Mouse (Mus musculus): ENCODE measurements around the gene Frmd7.

Gene Frmd7

GRCm38 (mm10) chrX:50942610-50943009, at the start of gene Frmd7:
Gene Frmd7 (minus strand): TSS chrX:50942710.
- no peak for DNase-seq (ENCODE audit: low spot score)

GRCm38 (mm10) chrX:50991324-50991723, 48.8 kb upstream of the Frmd7 start:
- no peak for DNase-seq (ENCODE audit: low spot score)

- DNase-seq (ENCODE audit: low spot score) = no peak
Observed at GRCm38 (mm10) chrX:50989940-50990339, 47.4 kb upstream of the Frmd7 start.

GRCm38 (mm10) chrX:50988581-50988980, 46.1 kb upstream of the Frmd7 start:
- DNase-seq (ENCODE audit: low spot score) = no peak

GRCm38 (mm10) chrX:50978428-50978827, 35.9 kb upstream of the Frmd7 start:
- no peak for DNase-seq (ENCODE audit: low spot score)

GRCm38 (mm10) chrX:50972145-50972544, 29.6 kb upstream of the Frmd7 start:
- DNase-seq (ENCODE audit: low spot score) = no peak

- no peak for DNase-seq (ENCODE audit: low spot score)
Observed at GRCm38 (mm10) chrX:50969907-50970306, 27.4 kb upstream of the Frmd7 start.

GRCm38 (mm10) chrX:50968157-50968932, 25.8 kb upstream of the Frmd7 start:
- peak; percentile 7 for DNase-seq (ENCODE audit: low spot score)

- DNase-seq (ENCODE audit: low spot score) = no peak
Observed at GRCm38 (mm10) chrX:50965157-50965556, 22.6 kb upstream of the Frmd7 start.

- peak; percentile 6 for DNase-seq (ENCODE audit: low spot score)
Observed at GRCm38 (mm10) chrX:50962955-50963354, 20.4 kb upstream of the Frmd7 start.

GRCm38 (mm10) chrX:50948633-50949032, 6.1 kb upstream of the Frmd7 start:
- DNase-seq (ENCODE audit: low spot score) = no peak

GRCm38 (mm10) chrX:50948116-50948515, 5.6 kb upstream of the Frmd7 start:
- no peak for DNase-seq (ENCODE audit: low spot score)

- no peak for DNase-seq (ENCODE audit: low spot score)
Observed at GRCm38 (mm10) chrX:50937117-50937516, 5.4 kb downstream of the Frmd7 start.

- DNase-seq (ENCODE audit: low spot score) = no peak
Observed at GRCm38 (mm10) chrX:50930309-50930708, 12.2 kb downstream of the Frmd7 start.

GRCm38 (mm10) chrX:50926893-50927545, 15.5 kb downstream of the Frmd7 start:
- no peak for DNase-seq (ENCODE audit: low spot score)

- peak; percentile 64 for DNase-seq (ENCODE audit: low spot score)
Observed at GRCm38 (mm10) chrX:50924629-50925364, 17.7 kb downstream of the Frmd7 start.

GRCm38 (mm10) chrX:50918754-50919153, 23.8 kb downstream of the Frmd7 start:
- DNase-seq (ENCODE audit: low spot score) = no peak

- peak; percentile 16 for DNase-seq (ENCODE audit: low spot score)
Observed at GRCm38 (mm10) chrX:50917389-50917788, 25.1 kb downstream of the Frmd7 start.

- no peak for DNase-seq (ENCODE audit: low spot score)
Observed at GRCm38 (mm10) chrX:50909915-50910314, 32.6 kb downstream of the Frmd7 start.

GRCm38 (mm10) chrX:50903497-50903896, 39.0 kb downstream of the Frmd7 start:
- no peak for DNase-seq (ENCODE audit: low spot score)

- DNase-seq (ENCODE audit: low spot score) = no peak
Observed at GRCm38 (mm10) chrX:50887999-50888398, 54.5 kb downstream of the Frmd7 start.

- DNase-seq (ENCODE audit: low spot score) = no peak
Observed at GRCm38 (mm10) chrX:50874246-50875002, 68.1 kb downstream of the Frmd7 start.

All from yolk sac, embryonic 10.5 days (tissue).